Mouse (Mus musculus): Measurements from ENCODE around the gene Vmn1r213. TPM values are rescaled to one million over a fixed set of nuclear protein-coding genes. Genes with fewer than 3 reads are reported as not detected.

Vmn1r213 gene
- total RNA-seq (2021): not detected

GRCm38 (mm10) chr13:23007356-23007755 is at the start of gene Vmn1r213:
Vmn1r213 (plus strand) TSS chr13:23007656.
- no peak for DNase-seq (ENCODE audit: low spot score)
- intact Hi-C loops (cut with DNase I): no loop called here

DNA sequence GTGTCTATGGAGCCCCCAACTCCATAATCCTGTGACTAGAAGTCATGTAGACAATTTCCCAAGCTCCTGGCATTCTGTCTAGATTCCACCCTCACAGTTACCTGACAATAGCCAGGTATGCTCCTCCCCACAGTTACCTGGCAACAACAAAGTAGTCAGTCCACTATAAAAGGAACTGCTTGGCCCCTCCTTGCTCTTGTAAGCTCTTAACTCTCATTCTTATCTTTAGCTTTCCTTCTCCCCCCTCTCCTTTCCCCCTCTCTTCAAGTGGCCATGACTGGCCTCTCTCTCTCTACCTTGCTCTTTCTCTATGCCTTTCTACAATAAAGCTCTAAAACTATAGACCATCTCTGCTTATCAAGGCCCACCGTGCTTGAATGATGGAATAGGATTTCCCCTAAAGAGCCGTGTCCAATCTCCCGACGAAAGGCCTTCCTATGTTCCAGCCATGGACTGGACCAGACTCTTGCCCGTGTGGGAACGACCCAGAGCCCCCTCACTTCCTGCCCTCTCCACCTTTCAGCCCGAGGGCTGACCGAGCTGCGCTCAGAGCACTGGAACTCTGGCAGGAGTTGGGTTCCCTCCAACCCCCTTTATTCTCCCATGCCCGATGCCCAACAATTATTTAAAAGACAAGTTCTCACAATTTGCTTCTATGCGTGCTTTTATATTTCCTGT is 17.1 kb upstream of the Vmn1r213 start:
- DNase-seq (ENCODE audit: low spot score): no peak
- intact Hi-C loops (cut with DNase I): no loop called here

GRCm38 (mm10) chr13:22992178-22992700 is 15.2 kb upstream of the Vmn1r213 start:
- intact Hi-C loops (cut with DNase I): no loop called here
- no peak for DNase-seq (ENCODE audit: low spot score)

DNA sequence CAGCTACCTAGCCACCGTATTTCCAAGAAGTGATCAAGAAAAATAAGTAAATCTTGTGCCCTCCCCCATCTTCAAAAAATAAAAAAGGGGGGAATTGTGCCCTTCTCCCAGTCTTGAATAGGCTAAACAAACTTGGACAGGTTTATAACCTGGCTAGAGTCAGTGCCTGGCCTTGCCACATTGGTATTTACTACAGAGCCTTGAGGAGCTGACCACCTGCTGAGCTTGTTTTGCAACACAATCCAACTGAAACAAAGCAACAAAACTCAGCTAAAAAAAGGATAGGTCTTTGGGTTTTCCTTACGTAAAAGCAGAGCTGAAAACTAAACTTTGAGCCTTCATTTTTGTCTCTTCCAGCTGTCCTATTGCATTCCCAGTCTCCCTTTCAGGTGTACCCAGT is 14.7 kb upstream of the Vmn1r213 start:
- intact Hi-C loops (cut with DNase I): no loop called here
- DNase-seq (ENCODE audit: low spot score): no peak

GRCm38 (mm10) chr13:23018158-23018557 is 10.7 kb downstream of the Vmn1r213 start:
- intact Hi-C loops (cut with DNase I): no loop called here

GRCm38 (mm10) chr13:23024812-23025211 is 17.4 kb downstream of the Vmn1r213 start:
- intact Hi-C loops (cut with DNase I): no loop called here
- DNase-seq (ENCODE audit: low spot score): no peak

More at GRCm38 (mm10) chr13:23018158-23018557, 10.7 kb downstream of the Vmn1r213 start:
- DNase-seq (ENCODE audit: low spot score): no peak

DNA sequence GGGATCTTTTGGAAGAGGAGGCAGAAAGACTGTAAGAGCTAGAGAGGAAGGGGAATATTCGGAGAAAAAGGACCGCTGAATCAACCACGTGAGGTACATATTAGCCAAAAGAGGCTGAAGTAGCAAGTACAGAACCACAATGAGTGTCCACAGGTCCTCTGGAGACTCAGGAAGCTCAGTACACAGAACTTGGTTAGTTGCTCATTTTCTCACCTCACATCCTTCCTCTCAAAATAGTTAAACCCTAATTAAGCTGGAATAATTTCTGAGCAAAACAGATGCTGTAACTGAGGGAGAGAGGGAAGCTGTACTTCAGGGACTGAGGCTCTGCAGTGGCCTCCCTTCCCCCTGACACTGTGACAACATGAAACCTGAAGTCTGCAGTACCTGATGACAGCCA is 22.7 kb downstream of the Vmn1r213 start, which contains the start of gene Vmn1r214:
Vmn1r214 (plus strand) TSS at position 301 of the 400 bp plus-strand sequence.
- DNase-seq (ENCODE audit: low spot score): no peak
- intact Hi-C loops (cut with DNase I): no loop called here

- intact Hi-C loops (cut with DNase I): no loop called here
- DNase-seq (ENCODE audit: low spot score): no peak
Observed at GRCm38 (mm10) chr13:23057778-23058177, 50.3 kb downstream of the Vmn1r213 start.

Other genes with a start within 250 kb of the Vmn1r213 start
- gene Vmn1r208, start 230.3 kb upstream of the Vmn1r213 start, total RNA-seq (2021): not detected
- not detected for gene Vmn1r209, start 198.0 kb upstream of the Vmn1r213 start, total RNA-seq (2021)
- gene Vmn1r210, start 176.3 kb upstream of the Vmn1r213 start, total RNA-seq (2021): not detected
- not detected for gene Vmn1r211, start 150.1 kb upstream of the Vmn1r213 start, total RNA-seq (2021)
- not detected for gene Vmn1r212, start 123.5 kb upstream of the Vmn1r213 start, total RNA-seq (2021)
- not detected for gene Vmn1r214, start 22.8 kb downstream of the Vmn1r213 start, total RNA-seq (2021)
- not detected for gene Vmn1r215, start 60.4 kb downstream of the Vmn1r213 start, total RNA-seq (2021)
- not detected for gene Vmn1r217, start 110.6 kb downstream of the Vmn1r213 start, total RNA-seq (2021)
- gene Vmn1r218, start 125.5 kb downstream of the Vmn1r213 start, total RNA-seq (2021): not detected
- gene Vmn1r219, start 151.7 kb downstream of the Vmn1r213 start, total RNA-seq (2021): not detected
- gene Vmn1r220, start 180.3 kb downstream of the Vmn1r213 start, total RNA-seq (2021): not detected
- gene Vmn1r221, start 206.5 kb downstream of the Vmn1r213 start, total RNA-seq (2021): not detected
- not detected for gene Vmn1r222, start 228.3 kb downstream of the Vmn1r213 start, total RNA-seq (2021)
- not detected for gene Vmn1r223, start 239.5 kb downstream of the Vmn1r213 start, total RNA-seq (2021)

Measured in heart, postnatal 25 days (tissue).